Mouse (Mus musculus): ENCODE measurements at regions not wholly inside any gene's neighbourhood (a gene's known extent, or its start where the extent isn't known, plus 50 kb on each side); places are given as distances from the start of the nearest gene placed in this dataset.
A peak's percentile ranks its signal among the peaks of the same experiment; 100 is the strongest.

- no peak for DNase-seq
These were observed 199.7 kb upstream of the Gm9008 start for GRCm38 (mm10) chr6:76697146-76697891.

DNA sequence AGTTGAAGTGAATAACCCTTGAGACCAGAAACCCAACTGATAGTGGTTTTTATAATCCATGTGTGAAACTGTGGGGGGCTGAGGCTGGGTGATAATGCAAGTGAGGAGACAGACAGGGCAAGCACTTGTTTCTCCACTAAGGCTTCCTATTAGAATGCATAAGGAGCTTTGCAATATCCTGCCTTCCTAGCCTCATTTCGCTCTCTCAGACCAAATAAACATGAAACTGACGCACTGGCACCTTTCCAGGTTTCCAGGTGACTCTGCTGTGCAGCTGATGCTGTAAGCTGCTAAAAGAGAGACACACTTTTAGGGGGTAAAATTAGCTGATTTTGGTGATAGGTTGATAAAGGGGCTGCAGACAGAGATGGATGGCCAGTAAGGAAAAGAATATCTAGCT is 191.2 kb upstream of the Gm9008 start:
- DNase-seq, result peak; percentile 4

- no peak for DNase-seq
These were observed 142.0 kb upstream of the Gm9008 start for GRCm38 (mm10) chr6:76639583-76639982.

DNA sequence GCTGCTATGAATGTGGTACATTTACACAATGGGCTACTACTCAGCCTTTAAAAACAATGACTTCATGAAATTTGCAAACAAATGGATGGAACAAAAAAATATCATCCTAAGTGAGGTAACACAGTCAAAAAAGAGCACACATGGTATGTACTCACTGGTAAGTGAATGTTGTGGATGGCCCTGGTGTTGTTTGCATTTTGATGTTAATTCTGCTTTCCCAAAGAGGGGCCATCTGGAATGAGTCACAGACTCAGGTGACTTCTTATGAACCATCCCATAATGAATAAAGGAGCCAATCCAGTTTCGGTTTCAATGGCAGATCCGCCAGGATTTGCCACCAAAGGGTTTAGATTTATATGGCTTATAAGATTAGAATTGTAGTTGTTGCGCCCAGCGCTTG is 130.8 kb upstream of the Gm9008 start:
- DNase-seq, result no peak

GRCm38 (mm10) chr6:76621499-76621898 is 123.9 kb upstream of the Gm9008 start:
- DNase-seq, result no peak

GRCm38 (mm10) chr6:76620754-76621204 is 123.2 kb upstream of the Gm9008 start:
- DNase-seq, result no peak
